Mouse (Mus musculus) limb, embryonic 10.5 days (tissue): ENCODE results near the gene Coq3. TPM values are rescaled to one million over a fixed set of nuclear protein-coding genes. Genes with fewer than 3 reads are reported as not detected.

Source experiments
- DNase-seq: peaks from one replicate; pipeline ENCODE4 v3.0.0-alpha.2; 2017; ENCODE audit warnings: low spot score
- H3K27ac ChIP-seq: fragments of 300-500 bp; sonication (generic); 2 replicates; pipeline ENCODE4 v1.5.1; 2016; ENCODE audit warnings: mild to moderate bottlenecking
- H3K27me3 ChIP-seq: fragments of 300-500 bp; sonication (generic); 2 replicates; pipeline ENCODE4 v1.6.1; 2016; ENCODE audit warnings: low read depth, mild to moderate bottlenecking; ENCODE audit not compliant: poor library complexity, severe bottlenecking
- H3K36me3 ChIP-seq: fragments of 300-500 bp; sonication (generic); 2 replicates; pipeline ENCODE4 v1.6.1; 2016; ENCODE audit warnings: mild to moderate bottlenecking, moderate library complexity
- H3K4me1 ChIP-seq: fragments of 300-500 bp; sonication (generic); 2 replicates; pipeline ENCODE4 v1.6.1; 2016
- H3K4me3 ChIP-seq: fragments of 300-500 bp; sonication (generic); 2 replicates; pipeline ENCODE4 v1.5.1; 2016; ENCODE audit warnings: mild to moderate bottlenecking, moderate library complexity
- H3K9me3 ChIP-seq: fragments of 300-500 bp; sonication (generic); replicated peaks from 2 replicates; pipeline ENCODE4 v1.6.1; 2016; ENCODE audit warnings: mild to moderate bottlenecking
- WGBS: fragments of 180-500 bp; shearing (Covaris S2); methylation state at CpG from one replicate; pipeline ENCODE4 v1.1.7; 2016; 5-methylcytosine and 5-hydroxymethylcytosine counted together
- polyA plus RNA-seq: library from polyadenylated mRNA; unstranded; fragments of >200 nt; fragmentation: Nextera tagmentation; extraction: Ambion mirVana; gene quantifications from 2 replicates; pipeline ENCODE4 v1.2.1, GENCODE M21; 2016

Coq3 gene
- 15.2 and 15.8 TPM in 2 replicates for polyA plus RNA-seq

GRCm38 (mm10) chr4:21879565-21880220 is at the start of gene Coq3:
Gene Coq3, plus strand, starts transcription at chr4:21879673.
- under 1% methylated on average over 51 of the region's 51 CpGs for WGBS
- peak; percentile 85 for DNase-seq
- Histone ChIP-seq H3K27me3 (no peaks in the 10 kb centered on the region), H3K27ac (peak within 1 kb of the TSS; percentile 94), H3K4me1 (no peaks in the 10 kb centered on the region), H3K4me3 (peak within 1 kb of the TSS; percentile 78), H3K9me3 (no peaks in the 10 kb centered on the region), H3K36me3 (peaks cover 24% of the 10 kb centered on the region)

DNA sequence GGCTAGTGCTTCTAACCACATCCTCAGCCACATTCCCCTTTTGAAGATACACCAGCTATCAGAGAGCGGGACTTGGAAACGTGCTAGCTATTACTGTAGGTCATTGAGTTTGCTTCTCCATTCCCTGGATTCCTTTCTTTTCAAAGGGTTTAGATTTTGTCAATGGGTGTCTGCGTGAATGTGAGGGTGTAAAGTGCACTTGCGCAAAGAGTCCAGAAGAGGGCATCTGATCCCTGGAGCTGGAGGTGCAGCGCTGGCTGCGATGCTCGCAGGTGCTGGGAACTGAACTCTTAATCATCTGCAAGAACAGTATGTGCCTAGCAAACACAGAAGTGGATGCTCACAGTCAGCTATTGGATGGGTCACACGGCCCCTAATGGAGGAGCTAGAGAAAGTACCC is 46.6 kb upstream of the Coq3 start:
- 93% methylated on average over 8 of the region's 8 CpGs for WGBS
- DNase-seq = no peak
- H3K27me3 ChIP-seq = no peaks in the 10 kb centered on the region
- H3K4me3 ChIP-seq = no peak overlapping the region
- H3K4me1 ChIP-seq = no peaks in the 10 kb centered on the region
- no peak overlapping the region for H3K27ac ChIP-seq
- H3K36me3 ChIP-seq = peaks cover 42% of the 10 kb centered on the region
- H3K9me3 ChIP-seq = no peaks in the 10 kb centered on the region

GRCm38 (mm10) chr4:21847481-21848286 is 31.8 kb upstream of the Coq3 start, which contains the start of gene Pnisr:
Gene Pnisr, plus strand, starts transcription at chr4:21847583.
- WGBS = under 1% methylated on average over 50 of the region's 50 CpGs
- Histone ChIP-seq H3K27ac (peak within 1 kb of the TSS; percentile 99), H3K4me3 (peak within 1 kb of the TSS; percentile 93), H3K27me3 (no peaks in the 10 kb centered on the region), H3K9me3 (no peaks in the 10 kb centered on the region), H3K4me1 (0 out of 2 replicates have a peak, but pooled peaks cover 4% of the 10 kb centered on the region), H3K36me3 (peaks cover 7% of the 10 kb centered on the region; the same call in 1 of the 2 replicates)
- peak; percentile 93 for DNase-seq

- H3K27me3 ChIP-seq = no peaks in the 10 kb centered on the region
- peak overlapping the region; percentile 99 for H3K27ac ChIP-seq
- DNase-seq = peak; percentile 92
- WGBS = 0% methylated on average over 24 of the region's 24 CpGs
- H3K36me3 ChIP-seq = peaks cover 12% of the 10 kb centered on the region; the same call in 1 of the 2 replicates
- H3K4me3 ChIP-seq = peak overlapping the region; percentile 93
- no peaks in the 10 kb centered on the region for H3K9me3 ChIP-seq
- 0 out of 2 replicates have a peak, but pooled peaks cover 4% of the 10 kb centered on the region for H3K4me1 ChIP-seq
Observed at GRCm38 (mm10) chr4:21848287-21848630, 31.2 kb upstream of the Coq3 start.

GRCm38 (mm10) chr4:21857481-21857880 is 22.0 kb upstream of the Coq3 start:
- no peaks in the 10 kb centered on the region for H3K27me3 ChIP-seq
- 82% methylated on average over 1 of the region's 1 CpGs for WGBS
- H3K4me1 ChIP-seq = no peaks in the 10 kb centered on the region
- no peaks in the 10 kb centered on the region for H3K9me3 ChIP-seq
- no peak overlapping the region for H3K4me3 ChIP-seq
- H3K27ac ChIP-seq = no peak overlapping the region
- peaks cover 92% of the 10 kb centered on the region for H3K36me3 ChIP-seq
- no peak for DNase-seq

- Histone ChIP-seq H3K9me3 (no peaks in the 10 kb centered on the region), H3K27me3 (no peaks in the 10 kb centered on the region), H3K4me1 (no peaks in the 10 kb centered on the region), H3K36me3 (peaks cover 96% of the 10 kb centered on the region), H3K4me3 (no peak overlapping the region), H3K27ac (no peak overlapping the region)
- 100% methylated on average over 1 of the region's 1 CpGs for WGBS
- no peak for DNase-seq
Observed at GRCm38 (mm10) chr4:21865226-21865625, 14.2 kb upstream of the Coq3 start.

DNA sequence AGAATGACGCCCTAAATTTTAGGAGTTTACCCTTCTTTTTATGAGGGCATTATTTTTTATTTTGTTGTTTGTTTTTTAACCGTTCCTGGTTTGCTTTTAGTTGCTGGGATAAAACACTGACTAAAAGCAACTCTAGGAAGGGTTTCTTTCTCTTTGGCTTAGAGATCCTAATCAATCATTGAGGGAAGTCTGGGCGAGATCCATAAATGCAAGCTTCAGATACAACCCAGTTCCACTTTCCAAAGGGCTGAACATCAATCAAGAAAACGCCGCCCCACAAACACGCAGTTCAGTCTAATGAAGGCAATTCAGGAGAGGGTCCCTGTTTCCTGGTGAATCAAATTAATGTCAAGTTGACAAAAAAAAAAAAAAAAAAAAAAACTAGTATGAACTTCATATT is 697 bp upstream of the Coq3 start:
- no peaks in the 10 kb centered on the region for H3K4me1 ChIP-seq
- no peaks in the 10 kb centered on the region for H3K27me3 ChIP-seq
- peak overlapping the region; percentile 78 for H3K4me3 ChIP-seq
- no peaks in the 10 kb centered on the region for H3K9me3 ChIP-seq
- H3K27ac ChIP-seq = no peak overlapping the region
- H3K36me3 ChIP-seq = peaks cover 32% of the 10 kb centered on the region
- DNase-seq = no peak
- 24% methylated on average over 6 of the region's 6 CpGs for WGBS

DNA sequence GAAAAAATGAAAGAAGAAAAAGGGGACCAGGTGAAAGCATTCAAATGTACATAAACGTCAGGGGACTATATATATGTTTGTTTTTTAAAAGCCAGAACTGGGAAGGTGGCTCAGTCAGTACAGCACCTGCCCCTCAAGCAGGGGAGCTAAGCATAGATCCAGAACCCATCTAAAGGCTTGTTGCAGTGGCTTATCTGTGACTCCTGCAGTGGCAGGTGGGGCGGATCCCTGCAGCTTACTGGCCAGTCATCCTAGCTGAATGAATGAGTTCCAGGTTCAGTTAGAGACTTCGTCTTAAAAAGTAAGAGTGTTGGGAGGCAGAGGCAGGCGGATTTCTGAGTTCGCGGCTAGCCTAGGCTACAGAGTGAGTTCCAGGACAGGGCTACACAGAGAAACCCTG is 3.3 kb downstream of the Coq3 start:
- Histone ChIP-seq H3K27ac (no peak overlapping the region), H3K4me3 (no peak overlapping the region), H3K9me3 (no peaks in the 10 kb centered on the region), H3K36me3 (0 out of 2 replicates have a peak, but pooled peaks cover under 1% of the 10 kb centered on the region), H3K4me1 (no peaks in the 10 kb centered on the region), H3K27me3 (no peaks in the 10 kb centered on the region)
- no peak for DNase-seq
- WGBS = 90% methylated on average over 6 of the region's 6 CpGs

DNA sequence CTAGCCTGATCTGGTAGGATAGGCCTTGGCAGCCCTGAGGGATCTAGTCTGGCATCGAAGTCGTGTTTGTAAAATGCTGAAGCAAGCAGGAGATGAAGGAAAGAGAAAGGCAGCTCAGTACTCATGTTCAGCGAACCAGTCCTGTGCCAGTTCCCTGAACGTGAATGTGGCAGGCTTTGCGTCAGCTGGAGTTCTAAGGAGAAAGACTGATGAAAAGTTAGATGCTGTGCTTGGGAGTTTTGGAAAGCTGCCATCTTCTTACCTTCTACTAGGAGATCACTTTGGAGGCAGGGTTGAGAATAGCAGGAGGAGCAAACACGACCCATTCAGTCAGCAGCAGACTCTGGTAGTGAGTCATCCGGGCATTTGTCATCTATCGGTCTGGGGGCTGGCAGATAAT is 6.4 kb downstream of the Coq3 start:
- no peaks in the 10 kb centered on the region for H3K4me1 ChIP-seq
- H3K9me3 ChIP-seq = no peaks in the 10 kb centered on the region
- 88% methylated on average over 8 of the region's 8 CpGs for WGBS
- H3K27ac ChIP-seq = no peak overlapping the region
- H3K4me3 ChIP-seq = no peak overlapping the region
- H3K27me3 ChIP-seq = no peaks in the 10 kb centered on the region
- H3K36me3 ChIP-seq = no peaks in the 10 kb centered on the region
- DNase-seq = no peak

DNA sequence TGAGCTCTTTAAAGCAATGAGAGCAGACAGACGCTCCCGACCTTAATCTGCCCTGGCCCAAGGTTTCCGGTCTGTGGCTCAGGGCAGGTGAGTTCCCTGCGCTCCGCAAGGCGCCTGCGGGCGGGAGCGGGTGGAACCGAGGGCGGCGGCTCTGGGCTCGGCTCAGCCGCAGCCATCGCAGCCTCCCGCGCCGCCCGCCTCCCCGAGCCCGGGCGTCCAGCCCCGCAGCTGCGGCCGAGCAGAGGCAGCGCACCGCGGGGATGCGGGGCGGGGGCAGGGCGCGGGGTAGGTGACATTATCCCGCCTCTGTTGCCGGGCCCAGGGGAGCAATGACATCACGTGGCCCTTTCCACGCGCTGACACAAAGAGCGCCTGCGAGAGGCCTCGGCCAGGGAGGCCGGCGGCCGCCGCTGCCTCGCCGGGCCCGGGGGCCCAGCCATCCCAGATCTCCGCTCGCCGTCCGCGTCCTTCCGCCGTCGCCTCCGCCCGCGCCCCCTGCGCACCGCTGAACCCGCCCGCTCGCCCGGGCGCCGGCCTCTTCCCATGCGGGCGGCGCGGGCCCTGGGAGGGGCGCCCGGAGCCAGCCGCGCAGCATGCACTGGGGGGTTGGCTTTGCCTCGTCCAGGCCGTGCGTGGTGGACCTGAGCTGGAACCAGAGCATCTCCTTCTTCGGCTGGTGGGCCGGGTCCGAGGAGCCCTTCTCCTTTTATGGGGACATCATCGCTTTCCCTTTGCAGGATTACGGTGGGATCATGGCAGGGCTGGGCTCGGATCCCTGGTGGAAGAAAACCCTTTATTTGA is 51.7 kb downstream of the Coq3 start, which contains the start of gene Faxc:
Faxc (plus strand) TSS at position 359 of the 801 bp plus-strand sequence.
- Histone ChIP-seq H3K4me1 (peaks cover 15% of the 10 kb centered on the region), H3K9me3 (no peaks in the 10 kb centered on the region), H3K27ac (peak within 1 kb of the TSS; percentile 98), H3K27me3 (peaks cover 8% of the 10 kb centered on the region; the same call in 1 of the 2 replicates), H3K4me3 (peak within 1 kb of the TSS; percentile 82), H3K36me3 (peaks cover 4% of the 10 kb centered on the region; the same call in 1 of the 2 replicates)
- DNase-seq = peak; percentile 81
- WGBS = under 1% methylated on average over 83 of the region's 83 CpGs

DNA sequence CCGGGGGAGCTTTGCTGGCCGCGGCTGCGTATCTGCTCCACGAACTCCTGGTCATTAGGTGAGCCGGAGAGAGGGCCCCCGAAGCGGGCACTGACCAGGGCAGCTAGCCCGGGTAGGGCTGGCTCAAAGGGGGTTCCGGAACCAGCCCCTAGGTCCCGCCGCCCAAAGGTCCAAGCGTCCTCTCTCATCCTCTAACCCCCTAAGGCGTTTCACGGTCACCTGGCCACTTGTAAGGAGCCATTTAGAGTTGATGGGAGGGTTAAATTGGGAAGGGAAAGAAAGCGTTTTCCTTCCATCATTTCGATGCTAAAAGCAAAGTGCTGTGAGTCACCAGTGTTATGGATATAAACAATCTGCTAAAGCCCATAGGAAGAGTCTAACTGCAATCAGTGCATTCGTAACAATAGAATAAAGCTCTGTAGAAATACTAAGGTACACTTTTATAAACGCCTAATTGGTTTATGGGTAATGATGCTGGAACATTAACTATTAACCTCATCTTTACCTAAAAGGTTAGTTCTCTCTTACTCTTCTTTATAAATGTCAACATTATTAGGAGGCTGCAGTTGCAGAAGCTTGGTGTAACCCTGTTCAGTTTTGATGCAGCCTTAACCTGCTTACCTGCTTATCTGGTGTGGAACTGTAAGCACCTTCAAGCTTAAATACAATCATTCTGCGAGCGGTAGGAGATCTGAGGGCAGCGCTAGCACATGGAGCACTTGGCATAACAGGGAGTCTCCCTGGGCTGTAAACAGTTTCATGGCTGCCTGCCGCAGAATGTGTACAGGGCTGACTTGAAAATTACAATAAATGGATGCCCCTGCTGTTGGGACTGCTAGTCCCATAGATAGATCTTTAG is 52.5 kb downstream of the Coq3 start:
- Histone ChIP-seq H3K4me3 (peak overlapping the region; percentile 82), H3K27me3 (peaks cover 8% of the 10 kb centered on the region; the same call in 1 of the 2 replicates), H3K36me3 (peaks cover 12% of the 10 kb centered on the region), H3K4me1 (peaks cover 15% of the 10 kb centered on the region), H3K9me3 (no peaks in the 10 kb centered on the region), H3K27ac (peak overlapping the region; percentile 98)
- DNase-seq = peak; percentile 35
- WGBS = 16% methylated on average over 23 of the region's 23 CpGs

DNA sequence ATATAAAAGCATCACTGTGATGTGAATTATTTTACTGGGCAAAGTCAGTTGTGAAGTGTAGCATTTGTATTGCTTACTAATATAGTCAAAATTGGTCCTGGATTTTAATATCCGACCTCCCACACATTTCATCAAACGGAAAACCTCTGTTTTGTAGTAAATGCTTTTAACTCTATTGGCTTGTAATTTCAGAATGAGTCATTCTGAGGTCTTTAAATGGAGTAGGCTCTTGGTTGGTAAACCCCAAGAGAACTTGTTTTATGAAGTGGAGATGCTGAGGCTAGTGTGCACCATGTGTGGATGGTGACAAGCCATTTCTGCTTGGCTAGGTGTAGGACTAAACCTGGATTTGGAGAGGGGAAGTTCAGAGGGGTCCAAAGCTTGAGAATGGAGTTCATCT is 55.9 kb downstream of the Coq3 start:
- no peak for DNase-seq
- 92% methylated on average over 2 of the region's 2 CpGs for WGBS
- peaks cover 17% of the 10 kb centered on the region for H3K36me3 ChIP-seq
- no peak overlapping the region for H3K4me3 ChIP-seq
- 0 out of 2 replicates have a peak, but pooled peaks cover 2% of the 10 kb centered on the region for H3K27me3 ChIP-seq
- no peaks in the 10 kb centered on the region for H3K9me3 ChIP-seq
- peaks cover 15% of the 10 kb centered on the region for H3K4me1 ChIP-seq
- no peak overlapping the region for H3K27ac ChIP-seq
